Mouse (Mus musculus): ENCODE measurements around the gene Asmt.

Asmt gene

DNA sequence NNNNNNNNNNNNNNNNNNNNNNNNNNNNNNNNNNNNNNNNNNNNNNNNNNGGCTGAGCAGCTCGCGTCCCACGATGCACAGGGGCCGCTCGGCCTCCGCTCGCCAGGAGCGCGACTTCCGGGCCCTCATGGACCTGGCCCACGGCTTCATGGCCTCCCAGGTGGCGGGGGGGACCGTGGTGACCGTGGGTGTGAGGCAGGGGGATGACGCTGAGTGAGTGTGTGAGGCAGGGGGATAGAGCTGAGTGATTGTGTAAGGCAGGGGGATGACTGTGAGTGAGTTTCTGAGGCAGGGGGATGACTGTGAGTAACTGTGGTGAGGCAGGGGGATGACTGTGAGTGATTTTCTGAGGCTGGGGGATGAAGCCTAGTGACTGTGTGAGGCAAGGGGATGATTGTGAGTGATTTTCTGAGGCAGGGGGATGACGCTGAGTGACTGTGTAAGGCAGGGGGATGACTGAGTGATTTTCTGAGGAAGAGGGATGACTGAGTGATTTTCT lies at the start of gene Asmt:
TSS of gene Asmt (plus strand) at position 51 of the 499 bp plus-strand sequence.
- DNase-seq (ENCODE audit: low read depth, low spot score) = no peak

DNA sequence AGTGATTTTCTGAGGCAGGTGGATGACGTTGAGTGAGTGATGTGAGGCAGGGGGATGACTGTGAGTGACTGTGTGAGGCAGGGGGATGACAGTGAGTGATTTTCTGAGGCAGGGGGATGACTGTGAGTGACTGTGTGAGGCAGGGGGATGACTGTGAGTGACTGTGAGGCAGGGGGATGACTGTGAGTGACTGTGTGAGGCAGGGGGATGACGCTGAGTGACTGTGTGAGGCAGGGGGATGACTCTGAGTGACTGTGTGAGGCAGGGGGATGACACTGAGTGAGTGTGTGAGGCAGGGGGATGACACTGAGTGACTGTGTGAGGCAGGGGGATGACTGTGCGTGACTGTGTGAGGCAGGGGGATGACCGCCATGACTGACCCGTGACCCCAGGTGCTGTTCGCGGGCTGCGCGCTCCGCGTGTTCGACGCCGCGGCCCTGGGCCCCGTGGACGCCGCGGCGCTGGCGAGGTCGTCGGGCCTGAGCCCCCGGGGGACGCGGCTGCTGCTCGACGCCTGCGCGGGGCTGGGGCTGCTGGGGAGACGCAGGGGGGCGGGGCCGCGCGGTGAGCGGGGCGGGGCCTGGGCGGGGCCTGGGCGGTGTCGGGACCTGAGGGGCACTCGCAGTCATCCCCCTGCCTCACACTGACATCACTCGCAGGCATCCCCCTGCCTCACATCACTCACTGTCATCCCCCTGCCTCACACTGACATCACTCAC lies 948 bp downstream of the Asmt start:
- DNase-seq (ENCODE audit: low read depth, low spot score) = no peak

DNA sequence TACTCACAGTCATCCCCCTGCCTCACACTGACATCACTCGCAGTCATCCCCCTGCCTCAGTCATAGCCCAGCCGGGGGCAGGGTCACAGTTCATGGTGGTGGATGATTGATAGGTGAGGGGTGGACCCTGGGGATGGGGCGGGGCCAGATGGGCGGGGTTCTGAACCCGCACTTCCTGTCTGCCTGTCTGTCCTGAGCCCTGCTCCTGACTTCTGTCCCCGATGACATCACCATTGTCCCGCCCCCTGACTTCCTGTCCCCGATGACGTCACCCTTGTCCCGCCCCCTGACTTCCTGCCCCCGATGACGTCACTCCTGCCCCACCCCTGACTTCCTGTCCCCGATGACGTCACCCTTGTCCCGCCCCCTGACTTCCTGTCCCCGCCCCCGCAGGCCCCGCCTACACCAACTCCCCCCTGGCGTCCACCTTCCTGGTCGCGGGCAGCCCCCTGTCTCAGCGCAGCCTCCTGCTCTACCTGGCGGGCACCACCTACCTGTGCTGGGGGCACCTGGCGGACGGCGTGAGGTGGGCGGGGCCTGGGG lies 1.9 kb downstream of the Asmt start:
- no peak for DNase-seq (ENCODE audit: low read depth, low spot score)

- DNase-seq (ENCODE audit: low read depth, low spot score) = peak; percentile 82
Measured at GRCm38 (mm10) chrX:170674885-170675876, 2.7 kb downstream of the Asmt start.

- DNase-seq (ENCODE audit: low read depth, low spot score) = no peak
Measured at GRCm38 (mm10) chrX:170675923-170676605, 3.6 kb downstream of the Asmt start.

DNA sequence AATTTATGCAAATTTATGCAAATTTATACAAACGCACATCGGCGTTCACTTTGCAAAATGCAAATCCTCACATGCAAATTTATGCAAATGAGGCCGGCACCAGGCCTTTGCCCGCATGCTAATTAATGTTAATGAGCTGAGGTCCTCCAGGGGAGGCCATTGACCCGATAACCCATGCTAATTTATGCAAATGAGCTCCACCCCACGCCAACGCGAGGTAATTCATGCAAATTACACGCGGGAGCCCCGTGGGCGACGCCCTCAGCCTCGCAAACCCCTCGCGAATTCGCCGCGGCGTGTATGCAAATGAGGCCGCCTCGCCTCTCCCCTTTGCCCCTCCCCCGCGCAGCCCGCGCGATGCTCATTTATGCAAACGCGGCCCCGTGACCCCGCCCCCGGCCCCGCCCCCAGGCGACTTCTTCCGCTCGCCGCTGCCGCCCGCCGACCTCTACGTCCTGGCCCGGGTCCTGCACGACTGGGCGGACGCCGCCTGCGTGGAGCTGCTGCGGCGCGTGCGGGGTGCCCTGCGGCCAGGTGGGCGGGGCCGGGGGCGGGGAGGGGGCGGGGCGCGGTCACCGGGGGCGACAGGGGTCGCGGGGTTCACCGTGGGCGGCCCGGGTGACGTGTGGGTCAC lies 4.3 kb downstream of the Asmt start:
- DNase-seq (ENCODE audit: low read depth, low spot score) = no peak

DNA sequence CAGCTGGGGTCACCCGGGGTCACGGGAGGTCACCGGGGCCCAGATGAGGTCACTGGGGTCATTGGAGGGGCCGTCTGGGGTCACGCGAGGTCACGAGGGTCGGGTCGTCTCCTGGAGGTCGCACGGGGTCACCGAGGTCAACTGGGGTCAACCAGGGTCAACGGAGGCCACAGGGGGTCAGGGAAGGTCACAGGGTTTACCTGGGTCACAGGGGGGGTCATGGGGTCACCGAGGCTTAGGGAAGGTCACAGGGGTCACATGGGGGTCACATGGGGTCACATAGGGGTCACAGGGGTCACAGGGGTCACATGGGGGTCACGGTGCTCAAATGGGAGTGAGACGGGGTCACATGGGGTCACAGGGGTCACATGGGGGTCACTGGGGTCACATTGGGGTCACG lies 4.8 kb downstream of the Asmt start:
- no peak for DNase-seq (ENCODE audit: low read depth, low spot score)

- no peak for DNase-seq (ENCODE audit: low read depth, low spot score)
Measured at GRCm38 (mm10) chrX:170677680-170678079, 5.2 kb downstream of the Asmt start.

Data from brain, adult 2 months (tissue).